Mouse (Mus musculus): Measurements from ENCODE around the gene Pnp. TPM values are rescaled to one million over a fixed set of nuclear protein-coding genes. Genes with fewer than 3 reads are reported as not detected.
A peak's percentile ranks its signal among the peaks of the same experiment; 100 is the strongest.
"Not testable (repeated sequence)": the region's sequence is repeated elsewhere in the genome, so short reads cannot be mapped to it uniquely, and the experiment has no call there.

Gene Pnp
- polyA plus RNA-seq, 1 experiment from 2014 or later = 86.1 TPM

DNA sequence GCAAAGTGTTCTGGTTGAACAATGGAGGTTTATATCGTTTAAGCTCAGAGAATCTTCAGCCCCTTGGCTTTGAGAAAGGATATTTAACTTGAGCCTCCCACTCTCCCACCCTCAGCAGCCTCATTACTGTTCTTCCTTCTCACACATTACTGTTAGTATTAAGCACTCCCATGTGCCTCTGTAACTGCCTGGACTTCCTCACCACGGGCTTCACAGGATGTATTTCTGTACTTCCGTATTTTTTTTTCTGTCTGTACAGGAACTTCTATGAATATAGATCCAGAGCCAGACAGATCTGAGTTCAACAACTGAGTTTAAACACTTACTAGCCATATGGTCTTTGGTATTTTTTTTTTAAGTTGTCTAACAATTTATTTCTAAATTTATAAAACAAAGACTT, 66.2 kb downstream of the Pnp start:
- Histone ChIP-seq H3K4me1 (ENCODE audit: control insufficient read depth, insufficient read depth, low read length) (no peaks in the 10 kb centered on the region), H3K4me2 (ENCODE audit: low read depth, severe bottlenecking) (no peak overlapping the region), H3K9me3 (ENCODE audit: control insufficient read depth, low read length) (no peaks in the 10 kb centered on the region), H3K36me3 (ENCODE audit: control insufficient read depth, insufficient read depth, low read length) (no peaks in the 10 kb centered on the region), H3K27me3 (ENCODE audit: control insufficient read depth, insufficient read depth, low read length) (no peaks in the 10 kb centered on the region), H3K27ac (replicated peaks; ENCODE audit: low read depth, low read length) (no peak overlapping the region), H3K9ac (ENCODE audit: low read length) (no peak overlapping the region), H3K4me3 (ENCODE audit: low read depth, low read length) (no peak overlapping the region)
- ATAC-seq (ENCODE audit: insufficient number of reproducible peaks, low FRiP score, low TSS enrichment, low read depth) (no peak), DNase-seq (ENCODE audit: low spot score) (peak; percentile 12)
- 69% methylated on average over 3 of the region's 3 CpGs for WGBS

DNA sequence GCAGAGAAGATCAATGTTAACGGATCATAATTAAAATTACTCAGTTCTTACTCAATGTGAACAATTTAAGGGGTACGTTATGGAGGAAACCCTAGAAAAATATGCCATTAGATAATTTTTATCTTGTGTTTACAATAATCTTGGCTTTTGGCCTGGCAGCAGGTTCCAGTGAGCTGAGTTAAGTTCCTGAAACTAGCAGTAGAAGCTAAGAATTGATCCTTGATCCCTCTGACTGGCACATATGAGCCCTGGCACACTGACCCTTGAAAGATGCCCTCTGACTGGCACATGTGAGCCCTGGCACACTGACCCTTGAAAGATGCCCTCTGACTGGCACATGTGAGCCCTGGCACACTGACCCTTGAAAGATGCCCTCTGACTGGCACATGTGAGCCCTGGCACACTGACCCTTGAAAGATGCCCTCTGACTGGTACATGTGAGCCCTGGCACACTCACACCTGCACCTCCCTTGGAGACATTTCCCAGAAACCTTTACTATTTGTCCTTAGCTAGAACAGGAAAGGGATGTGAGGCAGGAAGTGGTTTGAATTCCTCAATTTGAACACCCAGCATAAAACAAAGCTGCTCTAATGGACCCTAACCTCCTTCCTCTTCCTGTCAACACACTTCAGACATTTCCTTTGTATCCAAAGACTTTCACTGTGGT, 67.3 kb downstream of the Pnp start:
- Histone ChIP-seq H3K27me3 (ENCODE audit: control insufficient read depth, insufficient read depth, low read length) (no peaks in the 10 kb centered on the region), H3K4me1 (ENCODE audit: control insufficient read depth, insufficient read depth, low read length) (no peaks in the 10 kb centered on the region), H3K9me3 (ENCODE audit: control insufficient read depth, low read length) (no peaks in the 10 kb centered on the region), H3K36me3 (ENCODE audit: control insufficient read depth, insufficient read depth, low read length) (no peaks in the 10 kb centered on the region), H3K4me3 (ENCODE audit: low read depth, low read length) (no peak overlapping the region), H3K27ac (replicated peaks; ENCODE audit: low read depth, low read length) (no peak overlapping the region), H3K9ac (ENCODE audit: low read length) (no peak overlapping the region), H3K4me2 (ENCODE audit: low read depth, severe bottlenecking) (no peak overlapping the region)
- WGBS = 86% methylated on average over 2 of the region's 2 CpGs
- ATAC-seq (ENCODE audit: insufficient number of reproducible peaks, low FRiP score, low TSS enrichment, low read depth) (no peak), DNase-seq (ENCODE audit: low spot score) (peak; percentile 6)

DNA sequence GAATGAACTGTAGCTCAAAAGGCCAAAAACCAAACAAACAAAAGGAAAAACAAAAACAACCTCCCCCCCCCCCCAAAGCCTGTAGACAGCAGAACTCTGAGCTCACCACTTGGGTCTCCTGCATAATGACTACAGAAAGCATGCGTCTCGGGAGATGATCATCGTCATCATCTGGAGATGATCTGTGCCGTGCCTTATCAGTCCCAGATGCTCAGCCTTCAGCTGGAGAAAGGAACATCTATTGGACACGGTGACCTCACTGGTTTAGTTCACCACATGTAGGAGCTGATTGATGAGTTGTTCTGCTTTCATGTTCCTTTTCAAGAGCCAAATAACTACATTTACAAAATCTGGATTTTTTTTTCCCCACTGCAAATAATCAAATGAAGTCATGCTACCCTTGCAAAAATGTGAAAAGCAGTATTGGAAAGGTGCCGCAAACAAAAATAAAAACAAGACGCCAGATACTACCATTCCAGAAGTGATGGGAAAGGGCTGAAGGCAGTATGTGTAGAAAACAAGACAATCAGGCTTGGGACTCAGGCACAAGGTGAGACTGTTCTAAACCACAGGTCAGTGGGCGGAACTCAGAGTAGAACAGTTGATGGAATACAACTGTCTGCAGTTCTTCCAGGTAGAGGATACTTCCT, 76.4 kb downstream of the Pnp start, which contains the start of gene Rnase10:
Gene Rnase10 (plus strand): TSS at position 600 of the 650 bp plus-strand sequence.
- DNase-seq (ENCODE audit: low spot score) = peak; percentile 16
- WGBS = 53% methylated on average over 8 of the region's 8 CpGs
- Histone ChIP-seq H3K4me1 (ENCODE audit: control insufficient read depth, insufficient read depth, low read length) (no peaks in the 10 kb centered on the region), H3K27ac (replicated peaks; ENCODE audit: low read depth, low read length) (no peak within 1 kb of the TSS), H3K9me3 (ENCODE audit: control insufficient read depth, low read length) (no peaks in the 10 kb centered on the region), H3K9ac (ENCODE audit: low read length) (no peak within 1 kb of the TSS), H3K36me3 (ENCODE audit: control insufficient read depth, insufficient read depth, low read length) (no peaks in the 10 kb centered on the region), H3K4me2 (ENCODE audit: low read depth, severe bottlenecking) (no peak within 1 kb of the TSS), H3K4me3 (ENCODE audit: low read depth, low read length) (no peak within 1 kb of the TSS), H3K27me3 (ENCODE audit: control insufficient read depth, insufficient read depth, low read length) (no peaks in the 10 kb centered on the region)
- no peak for ATAC-seq (ENCODE audit: insufficient number of reproducible peaks, low FRiP score, low TSS enrichment, low read depth)

DNA sequence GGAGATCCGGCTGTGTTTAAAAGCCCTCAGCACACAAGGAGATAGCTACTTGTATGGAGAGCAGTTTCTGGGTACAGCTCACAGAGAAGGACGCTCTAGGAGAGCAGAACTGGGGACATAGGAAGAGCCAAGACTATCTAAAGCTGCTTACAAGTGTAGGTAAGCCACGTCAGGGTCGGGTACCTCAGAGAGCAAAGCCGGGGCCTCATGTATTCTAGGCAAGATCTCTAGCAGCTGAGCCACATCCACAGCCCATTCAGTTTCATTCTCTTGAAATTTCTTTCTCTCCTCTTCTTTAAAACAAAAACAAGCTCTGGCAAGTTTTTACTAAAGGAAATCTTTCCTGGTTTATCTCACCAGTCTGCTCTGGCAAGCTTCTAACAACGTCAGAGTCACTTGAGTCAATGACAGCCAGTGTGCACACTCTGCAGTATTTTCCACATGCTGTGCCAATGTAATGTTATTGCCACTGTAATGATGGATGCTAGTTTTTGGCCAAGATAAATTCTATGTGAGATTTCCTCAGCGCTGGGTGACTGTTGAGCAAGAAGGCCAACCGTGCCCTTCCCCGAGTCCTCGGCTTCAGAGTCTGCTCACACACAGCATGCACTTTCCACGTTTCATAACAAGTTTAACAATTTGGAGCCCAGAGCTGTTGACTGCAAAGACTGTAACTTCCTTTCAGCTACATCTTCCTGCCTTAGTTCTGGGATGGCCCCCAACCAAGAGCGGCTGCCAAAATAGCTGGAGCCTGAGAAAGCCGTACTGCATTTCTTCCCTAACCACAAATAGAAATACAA, 77.2 kb downstream of the Pnp start:
- ATAC-seq (ENCODE audit: insufficient number of reproducible peaks, low FRiP score, low TSS enrichment, low read depth) (no peak), DNase-seq (ENCODE audit: low spot score) (peak; percentile 9)
- Histone ChIP-seq H3K4me1 (ENCODE audit: control insufficient read depth, insufficient read depth, low read length) (no peaks in the 10 kb centered on the region), H3K9ac (ENCODE audit: low read length) (no peak overlapping the region), H3K36me3 (ENCODE audit: control insufficient read depth, insufficient read depth, low read length) (no peaks in the 10 kb centered on the region), H3K4me2 (ENCODE audit: low read depth, severe bottlenecking) (no peak overlapping the region), H3K4me3 (ENCODE audit: low read depth, low read length) (no peak overlapping the region), H3K27me3 (ENCODE audit: control insufficient read depth, insufficient read depth, low read length) (no peaks in the 10 kb centered on the region), H3K9me3 (ENCODE audit: control insufficient read depth, low read length) (no peaks in the 10 kb centered on the region), H3K27ac (replicated peaks; ENCODE audit: low read depth, low read length) (no peak overlapping the region)
- WGBS = 82% methylated on average over 13 of the region's 13 CpGs

DNA sequence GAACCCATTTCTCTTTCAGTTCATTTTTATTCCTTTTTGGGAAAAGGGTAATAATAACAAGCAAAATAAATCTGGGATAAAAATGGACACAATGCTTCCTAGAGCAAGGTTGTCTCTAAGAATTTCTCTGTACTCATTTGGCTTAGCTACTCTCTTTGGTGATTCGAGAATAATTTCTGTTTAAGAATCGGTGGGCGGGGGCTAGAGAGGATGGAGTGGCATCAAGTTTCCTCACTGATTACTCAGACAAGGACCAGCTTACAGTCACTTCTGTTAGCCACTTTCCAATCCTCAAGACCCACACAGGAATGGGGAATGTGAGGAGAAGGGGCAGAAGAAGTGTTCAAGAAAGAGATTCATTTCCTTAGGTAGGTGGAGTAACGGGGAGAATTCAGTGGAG, 77.9 kb downstream of the Pnp start:
- no peaks in the 10 kb centered on the region for H3K36me3 ChIP-seq (ENCODE audit: control insufficient read depth, insufficient read depth, low read length)
- H3K4me2 ChIP-seq (ENCODE audit: low read depth, severe bottlenecking) = no peak overlapping the region
- no peak overlapping the region for H3K9ac ChIP-seq (ENCODE audit: low read length)
- no peak overlapping the region for H3K27ac ChIP-seq (replicated peaks; ENCODE audit: low read depth, low read length)
- ATAC-seq (ENCODE audit: insufficient number of reproducible peaks, low FRiP score, low TSS enrichment, low read depth) (no peak), DNase-seq (ENCODE audit: low spot score) (peak; percentile 12)
- no peaks in the 10 kb centered on the region for H3K9me3 ChIP-seq (ENCODE audit: control insufficient read depth, low read length)
- no peak overlapping the region for H3K4me3 ChIP-seq (ENCODE audit: low read depth, low read length)
- H3K4me1 ChIP-seq (ENCODE audit: control insufficient read depth, insufficient read depth, low read length) = no peaks in the 10 kb centered on the region
- no peaks in the 10 kb centered on the region for H3K27me3 ChIP-seq (ENCODE audit: control insufficient read depth, insufficient read depth, low read length)
- 83% methylated on average over 4 of the region's 4 CpGs for WGBS

DNA sequence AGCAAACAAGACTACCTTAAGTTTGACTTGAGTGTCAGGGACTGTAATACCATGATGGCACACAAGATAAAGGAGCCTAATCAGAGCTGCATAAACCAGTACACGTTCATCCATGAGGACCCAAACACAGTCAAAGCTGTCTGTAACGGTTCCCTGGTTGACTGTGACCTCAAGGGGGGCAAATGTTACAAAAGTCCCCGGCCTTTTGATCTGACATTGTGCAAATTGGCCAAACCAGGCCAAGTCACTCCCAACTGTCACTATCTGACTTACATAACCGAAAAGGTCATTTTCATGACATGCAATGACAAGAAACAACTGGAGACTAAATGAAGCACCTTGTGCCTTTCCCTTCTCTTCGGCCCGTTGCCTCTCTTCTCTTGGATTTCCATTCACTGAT, 78.7 kb downstream of the Pnp start:
- no peak overlapping the region for H3K4me2 ChIP-seq (ENCODE audit: low read depth, severe bottlenecking)
- ATAC-seq (ENCODE audit: insufficient number of reproducible peaks, low FRiP score, low TSS enrichment, low read depth) (no peak), DNase-seq (ENCODE audit: low spot score) (no peak)
- WGBS = 82% methylated on average over 6 of the region's 6 CpGs
- H3K4me3 ChIP-seq (ENCODE audit: low read depth, low read length) = no peak overlapping the region
- H3K27me3 ChIP-seq (ENCODE audit: control insufficient read depth, insufficient read depth, low read length) = no peaks in the 10 kb centered on the region
- H3K36me3 ChIP-seq (ENCODE audit: control insufficient read depth, insufficient read depth, low read length) = no peaks in the 10 kb centered on the region
- H3K9ac ChIP-seq (ENCODE audit: low read length) = no peak overlapping the region
- H3K4me1 ChIP-seq (ENCODE audit: control insufficient read depth, insufficient read depth, low read length) = no peaks in the 10 kb centered on the region
- H3K27ac ChIP-seq (replicated peaks; ENCODE audit: low read depth, low read length) = no peak overlapping the region
- no peaks in the 10 kb centered on the region for H3K9me3 ChIP-seq (ENCODE audit: control insufficient read depth, low read length)

DNA sequence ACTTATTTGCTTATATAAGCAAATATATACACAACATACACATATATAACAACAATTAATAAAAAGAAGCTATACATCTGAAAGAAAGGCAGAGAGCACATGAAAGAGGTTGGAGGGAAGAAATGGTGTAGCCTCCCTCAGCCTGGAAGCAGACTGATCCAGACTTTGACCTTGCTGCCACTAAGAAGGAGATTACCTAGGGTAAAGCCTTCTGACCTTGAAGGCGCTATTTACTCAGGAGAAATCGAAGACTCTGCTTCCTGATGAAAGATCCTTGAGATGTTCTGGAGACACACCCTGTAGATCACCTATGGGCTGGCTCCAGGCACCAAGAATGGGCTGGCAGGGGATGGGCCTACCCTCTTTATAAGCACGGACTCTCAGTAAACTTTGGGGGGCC, 83.8 kb downstream of the Pnp start:
- 86% methylated on average over 3 of the region's 3 CpGs for WGBS
- not testable (repeated sequence) for H3K4me2 ChIP-seq (ENCODE audit: low read depth, severe bottlenecking); DNase-seq (ENCODE audit: low spot score); H3K36me3 ChIP-seq (ENCODE audit: control insufficient read depth, insufficient read depth, low read length); H3K4me3 ChIP-seq (ENCODE audit: low read depth, low read length); H3K9ac ChIP-seq (ENCODE audit: low read length); H3K4me1 ChIP-seq (ENCODE audit: control insufficient read depth, insufficient read depth, low read length); ATAC-seq (ENCODE audit: insufficient number of reproducible peaks, low FRiP score, low TSS enrichment, low read depth); H3K27ac ChIP-seq (replicated peaks; ENCODE audit: low read depth, low read length); H3K9me3 ChIP-seq (ENCODE audit: control insufficient read depth, low read length); H3K27me3 ChIP-seq (ENCODE audit: control insufficient read depth, insufficient read depth, low read length)
